Mouse (Mus musculus): ENCODE results near the gene Gsdma3. TPM values are rescaled to one million over a fixed set of nuclear protein-coding genes. Genes with fewer than 3 reads are reported as not detected.
"Not testable (repeated sequence)": the region's sequence is repeated elsewhere in the genome, so short reads cannot be mapped to it uniquely, and the experiment has no call there.

Gene Gsdma3
- polyA plus RNA-seq, 2 experiments = not detected

DNA sequence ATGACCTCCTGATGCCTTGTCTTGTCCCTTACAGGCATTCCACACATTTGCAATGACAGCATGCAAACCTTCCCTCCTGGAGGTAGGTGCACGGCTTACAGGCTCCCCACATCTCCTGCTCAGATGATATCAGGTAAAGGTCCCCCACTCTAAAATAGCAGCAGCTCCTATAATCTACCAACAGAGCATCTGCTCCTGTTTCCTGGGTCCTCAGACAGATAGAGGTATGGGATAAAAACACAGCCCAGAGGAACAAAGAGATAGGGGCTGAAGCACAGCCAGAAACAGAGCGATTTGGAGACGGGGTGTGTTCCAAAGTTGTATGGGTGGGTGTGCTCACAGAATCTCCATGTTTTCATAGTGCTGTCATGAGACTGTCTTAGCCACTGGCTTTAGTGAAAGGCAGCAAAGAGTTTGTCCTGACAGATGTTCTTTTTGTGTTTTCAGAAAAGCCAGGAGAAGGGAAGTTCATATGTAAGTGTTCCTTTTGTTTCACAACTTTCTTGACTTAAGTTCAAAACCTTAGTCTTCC is 45.2 kb downstream of the Gsdma3 start:
- DNase-seq (ENCODE audit: low spot score) (no peak), ATAC-seq (ENCODE audit: low FRiP score, low read depth) (no peak)
- no peak overlapping the region for H3K27ac ChIP-seq (replicated peaks; ENCODE audit: low read depth, low read length)
- H3K9me3 ChIP-seq (ENCODE audit: control insufficient read depth, low read length) = no peaks in the 10 kb centered on the region
- no peak overlapping the region for H3K9ac ChIP-seq (ENCODE audit: low read depth, low read length, severe bottlenecking)
- 66% methylated on average over 3 of the region's 3 CpGs for WGBS
- H3K4me3 ChIP-seq (replicated peaks; ENCODE audit: low read length) = no peak overlapping the region
- H3K4me1 ChIP-seq (ENCODE audit: control insufficient read depth, insufficient read depth, low read length) = no peaks in the 10 kb centered on the region
- no peak for TF ChIP-seq POLR2A (IDR thresholded peaks at IDR 0.05; ENCODE audit: borderline replicate concordance, extremely low read depth, insufficient read depth, insufficient read length)
- H3K27me3 ChIP-seq (ENCODE audit: control insufficient read depth, insufficient read depth, low read length) = 0 out of 2 replicates have a peak, but pooled peaks cover 14% of the 10 kb centered on the region
- H3K36me3 ChIP-seq (ENCODE audit: control insufficient read depth, insufficient read depth, low read length) = no peaks in the 10 kb centered on the region
- H3K4me2 ChIP-seq (replicated peaks; ENCODE audit: low read depth, low read length, severe bottlenecking) = no peak overlapping the region

DNA sequence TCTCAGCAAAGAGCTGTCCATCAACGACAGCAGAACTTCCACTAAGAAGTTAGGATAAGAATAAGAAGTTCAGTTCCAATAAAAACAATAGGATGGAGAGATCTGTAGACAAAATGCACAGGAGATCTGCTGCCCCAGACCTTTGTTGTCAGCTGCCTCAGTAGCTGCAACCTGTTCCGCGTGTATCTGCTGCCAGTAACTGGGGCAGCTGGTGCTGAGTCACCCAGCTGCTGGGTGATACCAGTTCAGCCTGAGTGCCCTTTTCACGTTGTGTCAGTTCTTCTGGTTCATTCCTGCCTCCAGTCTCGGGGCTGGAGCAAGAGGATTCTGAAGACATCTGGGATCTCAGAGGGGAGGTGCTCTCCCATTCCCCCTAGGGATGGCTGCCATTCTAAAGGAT is 45.7 kb downstream of the Gsdma3 start:
- Histone ChIP-seq H3K4me1 (ENCODE audit: control insufficient read depth, insufficient read depth, low read length) (no peaks in the 10 kb centered on the region), H3K9ac (ENCODE audit: low read depth, low read length, severe bottlenecking) (no peak overlapping the region), H3K4me3 (replicated peaks; ENCODE audit: low read length) (no peak overlapping the region), H3K4me2 (replicated peaks; ENCODE audit: low read depth, low read length, severe bottlenecking) (no peak overlapping the region), H3K27ac (replicated peaks; ENCODE audit: low read depth, low read length) (no peak overlapping the region), H3K36me3 (ENCODE audit: control insufficient read depth, insufficient read depth, low read length) (no peaks in the 10 kb centered on the region), H3K9me3 (ENCODE audit: control insufficient read depth, low read length) (no peaks in the 10 kb centered on the region), H3K27me3 (ENCODE audit: control insufficient read depth, insufficient read depth, low read length) (0 out of 2 replicates have a peak, but pooled peaks cover 14% of the 10 kb centered on the region)
- DNase-seq (ENCODE audit: low spot score) = no peak
- WGBS = 58% methylated on average over 5 of the region's 5 CpGs
- no peak for TF ChIP-seq POLR2A (IDR thresholded peaks at IDR 0.05; ENCODE audit: borderline replicate concordance, extremely low read depth, insufficient read depth, insufficient read length)
- no peak for ATAC-seq (ENCODE audit: low FRiP score, low read depth)

DNA sequence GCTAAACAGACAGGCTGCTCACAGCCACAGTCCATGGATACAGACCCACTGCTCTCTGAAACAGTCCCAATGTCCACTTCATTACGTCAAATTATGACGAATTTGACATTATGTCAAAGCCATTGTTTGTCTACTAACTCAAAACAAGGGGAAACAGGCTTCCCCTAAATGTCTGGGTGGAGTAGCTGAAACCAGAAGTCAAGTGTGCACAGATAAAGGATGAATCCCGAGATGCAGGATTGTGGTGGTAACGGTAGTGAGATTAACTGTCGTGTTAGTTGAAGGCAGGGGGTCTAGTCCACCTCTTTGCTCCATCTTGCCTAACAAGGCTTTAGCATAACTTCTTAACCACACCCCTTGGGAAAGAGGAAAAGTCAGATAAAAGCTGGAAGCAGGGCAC is 46.3 kb downstream of the Gsdma3 start:
- TF ChIP-seq POLR2A (IDR thresholded peaks at IDR 0.05; ENCODE audit: borderline replicate concordance, extremely low read depth, insufficient read depth, insufficient read length) = no peak
- no peak overlapping the region for H3K9ac ChIP-seq (ENCODE audit: low read depth, low read length, severe bottlenecking)
- H3K4me1 ChIP-seq (ENCODE audit: control insufficient read depth, insufficient read depth, low read length) = no peaks in the 10 kb centered on the region
- ATAC-seq (ENCODE audit: low FRiP score, low read depth) = no peak
- no peak overlapping the region for H3K27ac ChIP-seq (replicated peaks; ENCODE audit: low read depth, low read length)
- DNase-seq (ENCODE audit: low spot score) = no peak
- H3K4me3 ChIP-seq (replicated peaks; ENCODE audit: low read length) = no peak overlapping the region
- no peaks in the 10 kb centered on the region for H3K36me3 ChIP-seq (ENCODE audit: control insufficient read depth, insufficient read depth, low read length)
- H3K9me3 ChIP-seq (ENCODE audit: control insufficient read depth, low read length) = no peaks in the 10 kb centered on the region
- H3K27me3 ChIP-seq (ENCODE audit: control insufficient read depth, insufficient read depth, low read length) = 0 out of 2 replicates have a peak, but pooled peaks cover 10% of the 10 kb centered on the region
- H3K4me2 ChIP-seq (replicated peaks; ENCODE audit: low read depth, low read length, severe bottlenecking) = no peak overlapping the region
- WGBS = 90% methylated on average over 5 of the region's 5 CpGs

DNA sequence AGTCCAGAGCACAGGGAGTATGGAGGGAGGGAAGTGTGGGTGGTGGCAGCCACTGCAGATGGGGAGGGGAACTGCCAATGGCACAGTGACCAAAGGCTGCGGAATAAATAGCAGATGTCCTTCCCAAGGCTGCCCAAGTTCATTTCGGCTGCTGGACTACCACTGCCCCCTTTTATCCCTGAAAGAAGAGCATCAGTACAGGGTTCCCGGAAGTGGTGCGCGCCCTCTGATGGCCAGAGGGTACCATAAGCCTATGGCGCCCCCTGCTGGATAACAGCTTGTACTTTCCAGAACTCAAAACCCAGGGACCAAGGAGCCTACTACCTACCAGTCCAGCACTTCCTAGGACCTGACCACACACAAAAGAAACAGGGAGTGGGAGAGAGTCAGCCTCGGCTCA is 47.0 kb downstream of the Gsdma3 start:
- H3K4me2 ChIP-seq (replicated peaks; ENCODE audit: low read depth, low read length, severe bottlenecking) = 0 out of 2 replicates have a peak overlapping the region, but pooled peaks have one; percentile 10
- not testable (repeated sequence) for H3K4me1 ChIP-seq (ENCODE audit: control insufficient read depth, insufficient read depth, low read length); H3K36me3 ChIP-seq (ENCODE audit: control insufficient read depth, insufficient read depth, low read length); H3K9me3 ChIP-seq (ENCODE audit: control insufficient read depth, low read length); H3K4me3 ChIP-seq (replicated peaks; ENCODE audit: low read length); ATAC-seq (ENCODE audit: low FRiP score, low read depth); H3K9ac ChIP-seq (ENCODE audit: low read depth, low read length, severe bottlenecking); H3K27me3 ChIP-seq (ENCODE audit: control insufficient read depth, insufficient read depth, low read length); H3K27ac ChIP-seq (replicated peaks; ENCODE audit: low read depth, low read length)
- WGBS = 7% methylated on average over 6 of the region's 7 CpGs
- DNase-seq (ENCODE audit: low spot score) = peak; percentile 18

DNA sequence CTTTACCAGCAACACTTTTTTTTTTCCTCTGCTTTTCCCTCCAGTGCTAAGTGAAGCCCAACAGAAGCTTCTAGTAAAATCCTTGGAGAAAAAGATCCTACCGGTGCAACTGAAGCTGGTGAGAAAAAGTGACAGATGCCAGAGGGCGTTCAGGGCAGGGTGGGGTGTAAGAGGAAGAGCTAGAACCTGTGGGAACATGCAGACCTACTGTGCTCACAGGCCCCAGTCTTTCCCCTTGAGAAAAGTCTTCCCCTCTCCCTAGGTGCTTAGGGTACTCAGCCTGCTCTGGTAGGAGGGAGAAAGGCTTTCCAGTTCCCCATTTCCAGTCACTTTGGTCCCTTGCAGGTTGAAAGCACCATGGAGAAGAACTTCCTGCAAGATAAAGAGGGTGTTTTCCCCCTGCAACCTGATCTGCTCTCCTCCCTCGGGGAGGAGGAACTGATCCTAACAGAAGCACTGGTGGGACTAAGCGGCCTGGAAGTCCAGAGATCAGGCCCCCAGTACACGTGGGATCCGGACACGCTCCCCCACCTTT is 49.7 kb downstream of the Gsdma3 start:
- Histone ChIP-seq H3K4me2 (replicated peaks; ENCODE audit: low read depth, low read length, severe bottlenecking) (no peak overlapping the region), H3K36me3 (ENCODE audit: control insufficient read depth, insufficient read depth, low read length) (no peaks in the 10 kb centered on the region), H3K9ac (ENCODE audit: low read depth, low read length, severe bottlenecking) (no peak overlapping the region), H3K27me3 (ENCODE audit: control insufficient read depth, insufficient read depth, low read length) (no peaks in the 10 kb centered on the region), H3K4me1 (ENCODE audit: control insufficient read depth, insufficient read depth, low read length) (no peaks in the 10 kb centered on the region), H3K27ac (replicated peaks; ENCODE audit: low read depth, low read length) (no peak overlapping the region), H3K9me3 (ENCODE audit: control insufficient read depth, low read length) (no peaks in the 10 kb centered on the region), H3K4me3 (replicated peaks; ENCODE audit: low read length) (no peak overlapping the region)
- ATAC-seq (ENCODE audit: low FRiP score, low read depth) = no peak
- 41% methylated on average over 7 of the region's 7 CpGs for WGBS
- no peak for DNase-seq (ENCODE audit: low spot score)
- TF ChIP-seq POLR2A (IDR thresholded peaks at IDR 0.05; ENCODE audit: borderline replicate concordance, extremely low read depth, insufficient read depth, insufficient read length) = no peak

Measured in limb, embryonic 14.5 days (tissue).